Mouse (Mus musculus): ENCODE results near the gene Oprm1. TPM values are rescaled to one million over a fixed set of nuclear protein-coding genes. Genes with fewer than 3 reads are reported as not detected.
A peak's percentile ranks its signal among the peaks of the same experiment; 100 is the strongest.

Oprm1 gene
- polyA plus RNA-seq, 1 experiment from 2014 or later = 1.2 TPM

DNA sequence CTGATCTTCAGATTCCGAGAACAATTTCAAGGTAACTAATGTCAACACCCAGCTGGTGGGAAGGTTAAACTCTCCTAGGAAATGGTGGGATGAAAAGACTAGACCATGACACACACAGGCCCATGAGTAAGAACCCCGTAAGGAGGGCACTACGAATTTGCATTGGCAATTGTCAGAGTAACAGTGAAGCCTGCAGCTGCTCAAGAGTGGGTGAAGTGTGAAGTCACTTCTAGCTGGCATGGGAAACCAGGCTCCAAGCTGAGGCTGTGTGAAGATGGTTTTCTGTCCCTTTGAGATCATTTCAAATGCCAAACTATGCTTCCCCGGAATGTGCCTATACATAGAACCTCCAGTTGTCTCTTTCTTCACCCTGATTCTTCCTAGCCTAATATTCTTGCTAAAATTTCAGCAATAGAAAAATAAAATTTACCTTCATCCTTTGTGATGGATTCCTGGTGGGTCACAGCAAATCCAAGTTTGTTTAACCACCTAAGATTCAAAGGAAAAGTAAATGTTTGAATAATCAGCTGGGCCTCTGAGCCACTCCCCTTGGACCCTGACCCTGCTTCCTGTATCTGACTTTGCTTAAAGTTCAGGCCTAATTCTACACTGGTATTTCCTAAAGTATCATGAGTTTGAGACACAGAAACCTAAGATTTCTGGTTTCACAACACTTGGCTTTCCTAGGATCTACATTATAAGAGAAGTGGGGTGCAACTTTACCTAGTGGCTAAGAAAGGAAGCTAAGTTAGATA, 178.5 kb downstream of the Oprm1 start:
- 85% methylated on average over 4 of the region's 4 CpGs for WGBS
- no peaks in the 10 kb centered on the region for H3K9me3 ChIP-seq (ENCODE audit: control insufficient read depth, low read length)
- no peak for DNase-seq

DNA sequence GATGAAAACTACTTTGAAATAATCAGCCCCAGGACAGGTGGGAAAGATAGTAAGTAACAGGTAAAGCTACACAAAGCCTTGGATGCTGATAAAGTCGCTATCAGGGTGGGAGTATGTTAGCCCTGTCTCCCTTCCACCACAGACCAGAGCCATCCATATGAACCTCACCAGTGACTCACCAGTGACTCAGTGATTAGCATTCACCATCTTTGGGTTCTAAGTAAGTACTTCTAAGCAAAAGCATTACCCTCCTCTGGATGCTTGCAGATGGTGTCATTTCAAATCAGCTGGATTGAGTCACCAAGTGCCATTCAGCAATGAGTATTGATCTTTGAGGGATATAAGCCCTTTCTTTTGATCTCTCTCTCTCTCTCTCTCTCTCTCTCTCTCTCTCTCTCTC, 194.8 kb downstream of the Oprm1 start:
- H3K4me2 ChIP-seq (ENCODE audit: low read length) = no peak overlapping the region
- H3K9me3 ChIP-seq (ENCODE audit: control insufficient read depth, low read length) = no peaks in the 10 kb centered on the region
- no peak overlapping the region for H3K4me3 ChIP-seq (replicated peaks; ENCODE audit: low read depth, low read length)
- H3K27me3 ChIP-seq (ENCODE audit: control insufficient read depth, insufficient read depth, low read length) = no peaks in the 10 kb centered on the region
- H3K9ac ChIP-seq (replicated peaks; ENCODE audit: low read length) = no peak overlapping the region
- no peak for DNase-seq
- WGBS = 71% methylated on average over 1 of the region's 1 CpGs
- no peak for ATAC-seq (ENCODE audit: low FRiP score, low TSS enrichment)
- H3K27ac ChIP-seq (replicated peaks; ENCODE audit: low read depth, low read length) = no peak overlapping the region
- H3K36me3 ChIP-seq (ENCODE audit: control insufficient read depth, insufficient read depth, low read length) = no peaks in the 10 kb centered on the region
- H3K4me1 ChIP-seq (ENCODE audit: control insufficient read depth, insufficient read depth, low read length) = no peaks in the 10 kb centered on the region

More for the DNA sequence above, 178.5 kb downstream of the Oprm1 start:
- Histone ChIP-seq H3K9ac (replicated peaks; ENCODE audit: low read length) (no peak overlapping the region), H3K4me3 (replicated peaks; ENCODE audit: low read depth, low read length) (no peak overlapping the region), H3K4me1 (ENCODE audit: control insufficient read depth, insufficient read depth, low read length) (no peaks in the 10 kb centered on the region), H3K27ac (replicated peaks; ENCODE audit: low read depth, low read length) (no peak overlapping the region), H3K36me3 (ENCODE audit: control insufficient read depth, insufficient read depth, low read length) (no peaks in the 10 kb centered on the region), H3K4me2 (ENCODE audit: low read length) (no peak overlapping the region), H3K27me3 (ENCODE audit: control insufficient read depth, insufficient read depth, low read length) (no peaks in the 10 kb centered on the region)
- no peak for ATAC-seq (ENCODE audit: low FRiP score, low TSS enrichment)

DNA sequence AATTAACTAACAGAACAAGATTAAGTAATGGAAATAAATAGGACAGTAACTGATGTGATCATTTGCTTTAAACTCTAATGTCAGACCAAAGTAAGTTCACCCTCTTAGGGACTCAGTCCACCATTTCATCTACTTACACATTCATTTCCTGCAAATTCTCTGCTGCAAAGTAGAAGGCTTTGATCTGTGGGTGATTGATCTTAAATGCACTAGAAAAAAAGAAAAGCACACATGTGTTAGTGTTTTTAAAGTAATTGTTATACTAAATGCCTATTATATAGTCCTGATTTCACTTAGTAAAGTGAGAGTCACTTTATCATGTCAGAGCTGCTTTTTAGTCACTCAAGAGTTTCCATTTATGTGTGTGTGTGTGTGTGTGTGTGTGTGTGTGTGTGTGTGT, 196.2 kb downstream of the Oprm1 start:
- ATAC-seq (ENCODE audit: low FRiP score, low TSS enrichment) (no peak), DNase-seq (no peak)
- no peak overlapping the region for H3K9ac ChIP-seq (replicated peaks; ENCODE audit: low read length)
- H3K4me1 ChIP-seq (ENCODE audit: control insufficient read depth, insufficient read depth, low read length) = no peaks in the 10 kb centered on the region
- no peaks in the 10 kb centered on the region for H3K9me3 ChIP-seq (ENCODE audit: control insufficient read depth, low read length)
- no peak overlapping the region for H3K27ac ChIP-seq (replicated peaks; ENCODE audit: low read depth, low read length)
- no peak overlapping the region for H3K4me2 ChIP-seq (ENCODE audit: low read length)
- H3K36me3 ChIP-seq (ENCODE audit: control insufficient read depth, insufficient read depth, low read length) = no peaks in the 10 kb centered on the region
- no peaks in the 10 kb centered on the region for H3K27me3 ChIP-seq (ENCODE audit: control insufficient read depth, insufficient read depth, low read length)
- H3K4me3 ChIP-seq (replicated peaks; ENCODE audit: low read depth, low read length) = no peak overlapping the region

DNA sequence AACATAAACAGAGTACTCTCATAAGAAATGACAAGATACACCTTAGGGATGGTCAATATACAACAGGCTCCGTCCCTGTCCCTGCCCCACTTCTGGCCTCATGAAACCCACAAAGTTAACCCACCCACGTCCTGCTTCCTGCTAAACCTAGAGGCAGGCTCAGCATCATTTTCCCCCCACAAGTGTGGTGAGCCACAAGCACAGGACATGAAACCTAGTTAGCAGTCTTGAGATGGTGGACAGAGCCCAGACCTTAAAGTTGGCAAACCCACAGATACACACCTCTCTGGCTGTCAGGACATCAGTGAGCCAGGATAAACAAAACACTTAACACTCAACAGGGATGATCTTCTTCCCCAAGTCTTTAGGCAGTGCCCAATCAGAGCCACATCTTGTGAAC, 198.1 kb downstream of the Oprm1 start:
- Histone ChIP-seq H3K4me2 (ENCODE audit: low read length) (no peak overlapping the region), H3K9me3 (ENCODE audit: control insufficient read depth, low read length) (no peaks in the 10 kb centered on the region), H3K27ac (replicated peaks; ENCODE audit: low read depth, low read length) (no peak overlapping the region), H3K36me3 (ENCODE audit: control insufficient read depth, insufficient read depth, low read length) (no peaks in the 10 kb centered on the region), H3K27me3 (ENCODE audit: control insufficient read depth, insufficient read depth, low read length) (no peaks in the 10 kb centered on the region), H3K9ac (replicated peaks; ENCODE audit: low read length) (no peak overlapping the region), H3K4me3 (replicated peaks; ENCODE audit: low read depth, low read length) (no peak overlapping the region), H3K4me1 (ENCODE audit: control insufficient read depth, insufficient read depth, low read length) (no peaks in the 10 kb centered on the region)
- WGBS = 96% methylated on average over 2 of the region's 2 CpGs
- DNase-seq (no peak), ATAC-seq (ENCODE audit: low FRiP score, low TSS enrichment) (no peak)

DNA sequence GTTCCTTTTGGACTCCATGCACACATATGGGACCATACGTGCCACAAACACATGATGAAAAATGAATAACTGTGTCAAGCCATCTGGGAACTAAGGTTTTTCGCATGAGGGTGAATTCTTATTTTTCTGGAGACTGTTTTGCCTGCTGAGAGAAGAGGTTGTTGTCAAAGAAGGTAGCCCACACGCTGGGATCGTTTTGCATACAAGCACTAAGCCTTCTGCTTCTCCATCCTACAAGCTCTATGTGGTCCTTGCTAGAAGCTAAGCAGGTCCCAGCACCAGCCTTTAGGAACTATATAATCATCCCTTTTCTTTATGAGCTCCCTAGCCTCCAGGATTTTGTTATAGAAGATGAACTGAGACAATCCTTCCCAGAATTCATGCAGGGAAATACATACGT, 200.5 kb downstream of the Oprm1 start:
- 80% methylated on average over 5 of the region's 5 CpGs for WGBS
- H3K27ac ChIP-seq (replicated peaks; ENCODE audit: low read depth, low read length) = no peak overlapping the region
- H3K4me3 ChIP-seq (replicated peaks; ENCODE audit: low read depth, low read length) = no peak overlapping the region
- H3K9me3 ChIP-seq (ENCODE audit: control insufficient read depth, low read length) = no peaks in the 10 kb centered on the region
- H3K36me3 ChIP-seq (ENCODE audit: control insufficient read depth, insufficient read depth, low read length) = no peaks in the 10 kb centered on the region
- H3K9ac ChIP-seq (replicated peaks; ENCODE audit: low read length) = no peak overlapping the region
- no peaks in the 10 kb centered on the region for H3K27me3 ChIP-seq (ENCODE audit: control insufficient read depth, insufficient read depth, low read length)
- no peaks in the 10 kb centered on the region for H3K4me1 ChIP-seq (ENCODE audit: control insufficient read depth, insufficient read depth, low read length)
- ATAC-seq (ENCODE audit: low FRiP score, low TSS enrichment) (no peak), DNase-seq (no peak)
- H3K4me2 ChIP-seq (ENCODE audit: low read length) = no peak overlapping the region

DNA sequence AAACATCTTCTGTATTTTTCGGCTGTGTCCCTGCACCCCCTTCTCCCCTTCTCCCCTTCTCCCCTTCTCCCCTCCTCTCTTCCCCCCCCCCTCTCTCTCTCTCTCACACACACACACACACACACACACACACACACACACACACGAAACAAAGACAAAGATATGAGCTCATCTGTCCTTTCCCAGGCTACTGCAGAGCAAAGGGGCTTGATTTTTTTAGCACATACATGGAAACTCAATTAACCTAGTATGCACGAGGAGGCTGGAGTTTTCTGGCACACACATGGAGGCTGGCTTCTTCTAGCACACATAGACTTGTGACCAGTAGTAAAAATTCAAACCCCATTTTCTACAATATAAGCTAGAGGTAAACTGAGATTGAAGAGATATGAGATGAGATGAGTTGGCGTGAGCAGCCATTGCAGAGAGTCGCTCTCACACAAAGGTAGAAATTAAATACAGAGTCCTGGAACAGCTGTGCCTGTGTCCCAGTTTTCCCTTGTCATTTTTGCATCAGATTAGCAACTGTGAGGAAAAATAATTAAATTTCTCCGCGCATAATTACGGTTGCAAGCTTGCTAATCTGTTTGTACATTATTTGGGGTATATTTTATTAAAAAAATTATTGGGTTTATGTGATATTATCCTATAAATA, 209.4 kb downstream of the Oprm1 start:
- DNase-seq = no peak
- ATAC-seq (ENCODE audit: low FRiP score, low TSS enrichment) = 0 out of 2 replicates have a peak, but pooled peaks have one; percentile 53

GRCm38 (mm10) chr10:6968334-6968733, 210.0 kb downstream of the Oprm1 start:
- H3K27ac ChIP-seq (replicated peaks; ENCODE audit: low read depth, low read length) = peak overlapping the region; percentile 49; the same call in 1 of the 2 replicates
- H3K4me2 ChIP-seq (ENCODE audit: low read length) = no peak overlapping the region
- ATAC-seq (ENCODE audit: low FRiP score, low TSS enrichment) (no peak), DNase-seq (no peak)
- H3K27me3 ChIP-seq (ENCODE audit: control insufficient read depth, insufficient read depth, low read length) = no peaks in the 10 kb centered on the region
- 70% methylated on average over 1 of the region's 1 CpGs for WGBS
- no peak overlapping the region for H3K4me3 ChIP-seq (replicated peaks; ENCODE audit: low read depth, low read length)
- no peak overlapping the region for H3K9ac ChIP-seq (replicated peaks; ENCODE audit: low read length)
- H3K9me3 ChIP-seq (ENCODE audit: control insufficient read depth, low read length) = no peaks in the 10 kb centered on the region
- H3K4me1 ChIP-seq (ENCODE audit: control insufficient read depth, insufficient read depth, low read length) = no peaks in the 10 kb centered on the region
- no peaks in the 10 kb centered on the region for H3K36me3 ChIP-seq (ENCODE audit: control insufficient read depth, insufficient read depth, low read length)

More for the DNA sequence above, 209.4 kb downstream of the Oprm1 start:
- no peak overlapping the region for H3K9ac ChIP-seq (replicated peaks; ENCODE audit: low read length)
- H3K4me1 ChIP-seq (ENCODE audit: control insufficient read depth, insufficient read depth, low read length) = no peaks in the 10 kb centered on the region
- 73% methylated on average over 8 of the region's 8 CpGs for WGBS
- H3K9me3 ChIP-seq (ENCODE audit: control insufficient read depth, low read length) = no peaks in the 10 kb centered on the region
- H3K27ac ChIP-seq (replicated peaks; ENCODE audit: low read depth, low read length) = no peak overlapping the region; the same call in 1 of the 2 replicates
- H3K36me3 ChIP-seq (ENCODE audit: control insufficient read depth, insufficient read depth, low read length) = no peaks in the 10 kb centered on the region
- no peak overlapping the region for H3K4me2 ChIP-seq (ENCODE audit: low read length)
- H3K27me3 ChIP-seq (ENCODE audit: control insufficient read depth, insufficient read depth, low read length) = no peaks in the 10 kb centered on the region
- H3K4me3 ChIP-seq (replicated peaks; ENCODE audit: low read depth, low read length) = no peak overlapping the region

DNA sequence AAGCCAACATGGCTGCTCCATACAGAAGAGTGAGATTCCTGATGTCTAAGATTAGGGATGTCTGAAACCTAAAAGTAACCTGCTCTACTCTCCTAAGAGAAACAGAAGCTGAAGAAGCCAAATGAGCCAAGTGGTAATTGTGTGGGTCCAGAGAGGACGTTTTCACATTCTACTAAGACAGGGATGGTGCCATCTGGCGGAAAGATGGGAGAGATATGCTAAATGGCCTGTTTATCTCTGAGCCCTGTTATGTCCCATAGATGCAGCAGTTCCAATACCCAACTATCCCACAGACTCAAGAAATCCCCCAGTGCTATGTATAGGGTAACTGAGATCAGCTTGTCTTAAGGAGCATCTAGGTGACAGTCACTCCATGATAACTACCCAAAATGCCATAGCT, 219.5 kb downstream of the Oprm1 start:
- DNase-seq = no peak
- ATAC-seq (ENCODE audit: low FRiP score, low TSS enrichment) = no peak
- no peak overlapping the region for H3K4me3 ChIP-seq (replicated peaks; ENCODE audit: low read depth, low read length)
- no peaks in the 10 kb centered on the region for H3K36me3 ChIP-seq (ENCODE audit: control insufficient read depth, insufficient read depth, low read length)
- no peaks in the 10 kb centered on the region for H3K4me1 ChIP-seq (ENCODE audit: control insufficient read depth, insufficient read depth, low read length)
- 78% methylated on average over 2 of the region's 2 CpGs for WGBS
- H3K4me2 ChIP-seq (ENCODE audit: low read length) = no peak overlapping the region
- H3K27me3 ChIP-seq (ENCODE audit: control insufficient read depth, insufficient read depth, low read length) = no peaks in the 10 kb centered on the region
- H3K9me3 ChIP-seq (ENCODE audit: control insufficient read depth, low read length) = no peaks in the 10 kb centered on the region
- no peak overlapping the region for H3K9ac ChIP-seq (replicated peaks; ENCODE audit: low read length)
- H3K27ac ChIP-seq (replicated peaks; ENCODE audit: low read depth, low read length) = no peak overlapping the region

GRCm38 (mm10) chr10:6978733-6979132, 220.4 kb downstream of the Oprm1 start:
- H3K36me3 ChIP-seq (ENCODE audit: control insufficient read depth, insufficient read depth, low read length) = no peaks in the 10 kb centered on the region
- no peaks in the 10 kb centered on the region for H3K4me1 ChIP-seq (ENCODE audit: control insufficient read depth, insufficient read depth, low read length)
- WGBS = 92% methylated on average over 1 of the region's 1 CpGs
- H3K9ac ChIP-seq (replicated peaks; ENCODE audit: low read length) = no peak overlapping the region
- no peaks in the 10 kb centered on the region for H3K27me3 ChIP-seq (ENCODE audit: control insufficient read depth, insufficient read depth, low read length)
- H3K9me3 ChIP-seq (ENCODE audit: control insufficient read depth, low read length) = no peaks in the 10 kb centered on the region
- 0 out of 2 replicates have a peak overlapping the region, but pooled peaks have one; percentile 51 for H3K4me2 ChIP-seq (ENCODE audit: low read length)
- no peak overlapping the region for H3K27ac ChIP-seq (replicated peaks; ENCODE audit: low read depth, low read length)
- ATAC-seq (ENCODE audit: low FRiP score, low TSS enrichment) = no peak
- H3K4me3 ChIP-seq (replicated peaks; ENCODE audit: low read depth, low read length) = no peak overlapping the region
- DNase-seq = no peak

All from midbrain, embryonic 14.5 days (tissue).